Mouse (Mus musculus) liver, embryonic 14.5 days (tissue): ENCODE data around the gene Tia1. TPM values are rescaled to one million over a fixed set of nuclear protein-coding genes. Genes with fewer than 3 reads are reported as not detected.
A peak's percentile ranks its signal among the peaks of the same experiment; 100 is the strongest.

Experiments used
- ATAC-seq: fragments of 200-750 bp; cut with Nextera tagmentation; 2 replicates; pipeline ENCODE4 v1.8.0; 2017; ENCODE audit warnings: moderate number of reproducible peaks, mild to moderate bottlenecking, moderate library complexity; ENCODE audit not compliant: insufficient read depth
- DNase-seq, 3 experiments: peaks; one replicate each; pipeline ENCODE4 v3.0.0-alpha.2; 2012 to 2013; ENCODE audit warnings: low read depth in 3 of 3, low spot score in 3 of 3
- H3K27ac ChIP-seq: fragments of 300-500 bp; sonication (generic); 2 replicates; pipeline ENCODE4 v1.5.1; 2014; ENCODE audit warnings: moderate library complexity, mild to moderate bottlenecking, control low read depth, inconsistent platforms
- H3K27me3 ChIP-seq: fragments of 300-500 bp; sonication (generic); 2 replicates; pipeline ENCODE4 v1.6.1; 2014; ENCODE audit warnings: mild to moderate bottlenecking, low read length, moderate library complexity; ENCODE audit not compliant: control insufficient read depth, insufficient read depth
- H3K36me3 ChIP-seq: fragments of 300-500 bp; sonication (generic); replicated peaks from 2 replicates; pipeline ENCODE4 v1.6.1; 2014; ENCODE audit warnings: low read depth; ENCODE audit not compliant: control insufficient read depth, insufficient read depth
- H3K4me1 ChIP-seq, 2 experiments: fragments of 200-500 bp in 1 of 2; fragments of 300-500 bp in 1 of 2; sonication (generic) in 1 of 2; replicated peaks; 2 replicates each; pipeline ENCODE4 v1.6.1; 2012 to 2014; ENCODE audit warnings: antibody characterized with exemption in 1 of 2, inconsistent platforms in 1 of 2, low read length in 1 of 2; ENCODE audit not compliant: control insufficient read depth in 2 of 2, insufficient read depth in 2 of 2
- H3K4me2 ChIP-seq: fragments of 300-500 bp; sonication (generic); 2 replicates; pipeline ENCODE4 v1.6.1; 2014; ENCODE audit warnings: low read depth, mild to moderate bottlenecking, control low read depth, moderate library complexity
- H3K4me3 ChIP-seq, 2 experiments: fragments of 200-500 bp in 1 of 2; fragments of 300-500 bp in 1 of 2; sonication (generic) in 1 of 2; 2 replicates each; pipeline ENCODE4 v1.5.1; 2012 to 2014; ENCODE audit warnings: low read depth in 2 of 2, low read length in 2 of 2, mild to moderate bottlenecking in 2 of 2, control low read depth in 1 of 2, inconsistent platforms in 1 of 2, moderate library complexity in 1 of 2; ENCODE audit not compliant: insufficient read depth in 1 of 2
- H3K9ac ChIP-seq: fragments of 300-500 bp; sonication (generic); replicated peaks from 2 replicates; pipeline ENCODE4 v1.6.1; 2014; ENCODE audit warnings: mild to moderate bottlenecking, control low read depth, moderate library complexity
- H3K9me3 ChIP-seq: fragments of 300-500 bp; sonication (generic); 2 replicates; pipeline ENCODE4 v1.6.1; 2016; ENCODE audit warnings: low read length, mixed read lengths; ENCODE audit not compliant: control insufficient read depth
- CTCF ChIP-seq: IDR thresholded peaks from 2 replicates; pipeline ENCODE4 v1.5.1; 2016; ENCODE audit warnings: antibody characterized with exemption, low read depth, control low read depth
- EP300 ChIP-seq: IDR thresholded peaks from 2 replicates; pipeline ENCODE4 v1.6.1; 2016; ENCODE audit warnings: antibody characterized with exemption, low read depth
- WGBS: fragments of 180-500 bp; shearing (Covaris S2); extraction: QIAGEN DNeasy Blood & Tissue Kit; methylation state at CpG from one replicate; pipeline ENCODE4 v1.1.7; 2014; ENCODE audit not compliant: insufficient replicate concordance; 5-methylcytosine and 5-hydroxymethylcytosine counted together
- polyA plus RNA-seq, 2 experiments: library from polyadenylated mRNA; depleted of rRNA in 1 of 2; stranded (reverse) in 1 of 2; unstranded in 1 of 2; fragments of >200 nt; fragmentation: Nextera tagmentation in 1 of 2; extraction: Ambion mirVana in 1 of 2; gene quantifications; 2 replicates each; pipeline versions ENCODE4 v1.2.1 to v1.2.3; 2012 to 2014

The Tia1 gene
- polyA plus RNA-seq, 2 experiments = 14.7 to 16.9 TPM

DNA sequence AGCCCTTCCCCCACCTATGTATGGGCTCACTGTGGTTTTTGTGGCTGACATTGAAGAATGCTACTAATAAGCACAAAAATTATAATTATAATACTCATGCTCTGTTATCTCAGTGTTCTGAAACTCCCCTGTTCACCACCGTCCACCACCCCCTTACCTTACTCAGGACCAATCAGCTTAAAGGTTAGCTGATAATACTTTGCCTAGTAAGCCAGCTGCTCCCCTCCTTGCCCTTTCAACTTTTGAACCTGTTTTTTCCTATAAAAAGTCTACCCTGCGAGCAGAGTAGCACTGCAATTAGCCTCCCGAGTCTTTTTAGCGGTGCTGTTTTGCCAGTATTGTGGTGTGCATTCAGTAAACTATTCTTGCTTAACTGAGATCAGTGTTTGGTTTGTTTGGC lies 19.3 kb upstream of the Tia1 start:
- Histone ChIP-seq H3K27ac (no peak overlapping the region), H3K4me1 (peaks cover 3 to 5% of the 10 kb centered on the region in 2 experiments; a peak in 2 of 4 replicates), H3K9me3 (no peaks in the 10 kb centered on the region), H3K27me3 (no peaks in the 10 kb centered on the region), H3K4me3 (no peak overlapping the region), H3K4me2 (no peak overlapping the region), H3K36me3 (peaks cover 8% of the 10 kb centered on the region), H3K9ac (no peak overlapping the region)
- 37% methylated on average over 4 of the region's 4 CpGs for WGBS
- ATAC-seq = no peak
- no peak for DNase-seq
- TF ChIP-seq CTCF (no peak), EP300 (no peak)

- Histone ChIP-seq H3K9me3 (no peaks in the 10 kb centered on the region), H3K36me3 (peaks cover 8% of the 10 kb centered on the region), H3K4me2 (no peak overlapping the region), H3K27ac (no peak overlapping the region), H3K27me3 (no peaks in the 10 kb centered on the region), H3K4me3 (no peak overlapping the region), H3K4me1 (peaks cover 3 to 5% of the 10 kb centered on the region in 2 experiments; a peak in 2 of 4 replicates), H3K9ac (no peak overlapping the region)
- ATAC-seq (peak; percentile 50; the same call in 1 of the 2 replicates), DNase-seq (no peak)
- WGBS = 67% methylated on average over 5 of the region's 5 CpGs
- TF ChIP-seq CTCF (no peak), EP300 (no peak)
Measured at GRCm38 (mm10) chr6:86385362-86386104, 18.5 kb upstream of the Tia1 start.

DNA sequence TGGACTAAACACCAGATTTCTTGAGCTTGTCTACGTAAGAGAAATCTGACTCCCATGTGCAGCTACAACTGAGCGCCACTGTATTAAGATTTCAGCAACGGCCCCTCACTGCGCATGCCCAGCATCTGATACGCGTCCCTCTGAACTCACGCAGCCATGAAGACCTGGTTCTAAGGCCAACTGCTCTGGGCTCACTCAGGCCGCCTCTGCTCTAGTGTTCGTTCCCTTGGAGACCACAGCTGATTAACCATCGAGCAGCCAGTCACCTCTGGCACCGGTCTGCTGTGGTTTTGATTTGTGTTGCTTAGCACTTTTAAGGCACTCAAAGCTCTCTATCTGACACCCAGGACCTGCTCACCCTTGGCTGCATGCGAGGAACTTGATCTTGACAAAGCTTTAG lies 16.7 kb upstream of the Tia1 start:
- Histone ChIP-seq H3K4me2 (no peak overlapping the region), H3K9me3 (no peaks in the 10 kb centered on the region), H3K4me1 (peaks cover 3 to 5% of the 10 kb centered on the region in 2 experiments; a peak in 2 of 4 replicates), H3K27me3 (no peaks in the 10 kb centered on the region), H3K27ac (no peak overlapping the region), H3K36me3 (peaks cover 18% of the 10 kb centered on the region), H3K4me3 (no peak overlapping the region), H3K9ac (no peak overlapping the region)
- ATAC-seq (no peak), DNase-seq (no peak)
- TF ChIP-seq CTCF = no peak
- no peak for TF ChIP-seq EP300
- WGBS = 75% methylated on average over 12 of the region's 12 CpGs

- H3K36me3 ChIP-seq = peaks cover 20% of the 10 kb centered on the region
Measured at GRCm38 (mm10) chr6:86388461-86388860, 15.6 kb upstream of the Tia1 start.

DNA sequence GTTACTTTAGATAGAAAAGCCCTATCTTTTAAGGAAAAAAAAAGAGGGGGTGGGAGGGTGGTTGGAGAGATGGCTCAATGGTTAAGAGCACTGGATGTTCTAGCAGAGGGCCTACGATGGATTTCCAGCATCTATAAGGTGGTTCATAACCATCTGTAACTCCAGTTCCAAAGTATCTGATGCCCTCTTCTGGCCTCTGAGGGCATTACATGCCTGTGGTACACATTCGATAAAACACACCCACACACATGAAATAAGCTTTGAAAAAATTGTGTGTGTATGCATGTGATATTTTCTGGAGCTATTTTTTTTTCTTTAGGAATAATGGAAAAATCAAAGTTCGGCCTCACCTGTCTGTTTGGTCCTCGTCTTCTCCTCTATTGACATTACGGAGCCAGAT lies 12.7 kb upstream of the Tia1 start:
- 76% methylated on average over 5 of the region's 5 CpGs for WGBS
- DNase-seq = no peak
- ATAC-seq = no peak
- no peaks in the 10 kb centered on the region for H3K27me3 ChIP-seq
- no peak overlapping the region for H3K4me3 ChIP-seq
- peaks cover 20% of the 10 kb centered on the region for H3K36me3 ChIP-seq
- H3K27ac ChIP-seq = no peak overlapping the region
- no peak overlapping the region for H3K4me2 ChIP-seq
- peak; percentile 62 for TF ChIP-seq CTCF
- TF ChIP-seq EP300 = no peak
- H3K9me3 ChIP-seq = no peaks in the 10 kb centered on the region
- peaks cover 2 to 8% of the 10 kb centered on the region in 2 experiments; a peak in 2 of 4 replicates for H3K4me1 ChIP-seq
- no peak overlapping the region for H3K9ac ChIP-seq

More at GRCm38 (mm10) chr6:86388461-86388860, 15.6 kb upstream of the Tia1 start:
- no peaks in the 10 kb centered on the region for H3K27me3 ChIP-seq
- H3K9ac ChIP-seq = no peak overlapping the region
- no peak overlapping the region for H3K27ac ChIP-seq
- H3K4me2 ChIP-seq = no peak overlapping the region
- TF ChIP-seq EP300 (no peak), CTCF (no peak)
- ATAC-seq (no peak), DNase-seq (no peak)
- H3K4me1 ChIP-seq = peaks cover 3 to 5% of the 10 kb centered on the region in 2 experiments; a peak in 2 of 4 replicates
- H3K9me3 ChIP-seq = no peaks in the 10 kb centered on the region
- 75% methylated on average over 18 of the region's 18 CpGs for WGBS
- H3K4me3 ChIP-seq = no peak overlapping the region
